Mouse (Mus musculus): Measurements from ENCODE around the gene Psmg4. TPM values are rescaled to one million over a fixed set of nuclear protein-coding genes. Genes with fewer than 3 reads are reported as not detected.

Gene Psmg4
- polyA plus RNA-seq, 1 experiment from 2014 or later = 67.4 TPM

DNA sequence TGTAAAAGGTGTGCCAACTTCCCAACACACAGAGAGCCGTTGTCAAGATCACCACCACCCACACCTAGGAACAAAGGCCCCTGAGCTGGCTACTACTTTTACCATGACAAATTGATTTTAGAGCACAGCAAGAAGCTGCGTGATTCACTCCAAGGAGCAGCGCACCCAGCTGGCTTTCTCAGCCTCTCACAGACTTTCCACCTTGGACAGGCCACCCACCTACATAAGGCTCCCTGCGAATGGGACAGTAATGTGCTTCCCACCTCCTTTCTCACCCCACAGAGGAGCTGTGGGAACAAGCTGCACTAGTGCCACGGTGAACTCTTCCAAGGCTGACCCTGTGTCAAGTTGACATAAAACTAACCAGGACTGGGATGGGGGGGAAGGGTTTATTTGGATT, 19.4 kb upstream of the Psmg4 start:
- Histone ChIP-seq H3K4me1 (ENCODE audit: insufficient read depth, low read length) (peaks cover 3% of the 10 kb centered on the region), H3K4me2 (replicated peaks; ENCODE audit: low read depth, low read length) (no peak overlapping the region), H3K9me3 (ENCODE audit: low read length) (no peaks in the 10 kb centered on the region), H3K27ac (ENCODE audit: low read length) (no peak overlapping the region), H3K4me3 (ENCODE audit: low read length) (no peak overlapping the region), H3K36me3 (ENCODE audit: insufficient read depth, low read length) (no peaks in the 10 kb centered on the region), H3K27me3 (ENCODE audit: insufficient read depth, low read length) (no peaks in the 10 kb centered on the region), H3K9ac (replicated peaks; ENCODE audit: low read length) (no peak overlapping the region)
- WGBS = 32% methylated on average over 5 of the region's 5 CpGs
- ATAC-seq (ENCODE audit: low FRiP score, low TSS enrichment) = no peak

DNA sequence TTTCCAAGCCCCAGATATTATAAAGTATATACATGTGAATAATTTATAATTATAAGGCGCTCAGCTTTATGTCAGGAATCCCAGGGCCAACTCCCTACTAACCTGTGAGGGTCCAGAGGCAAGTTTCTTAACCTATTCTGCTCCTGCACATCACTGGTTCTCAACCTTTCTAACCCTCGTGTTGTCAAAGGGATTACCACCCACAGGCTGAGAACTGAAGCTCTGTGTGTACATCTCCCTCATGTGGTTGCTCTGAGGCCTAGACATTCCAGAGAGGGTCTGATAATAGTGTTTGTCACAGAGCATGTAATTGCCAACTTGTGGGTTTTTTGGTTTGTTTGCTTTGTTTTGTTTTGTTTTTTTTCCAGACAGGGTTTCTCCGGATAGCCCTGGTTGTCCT, 15.8 kb upstream of the Psmg4 start:
- H3K9ac ChIP-seq (replicated peaks; ENCODE audit: low read length) = no peak overlapping the region
- no peak overlapping the region for H3K4me3 ChIP-seq (ENCODE audit: low read length)
- H3K4me1 ChIP-seq (ENCODE audit: insufficient read depth, low read length) = peaks cover 18% of the 10 kb centered on the region
- H3K27me3 ChIP-seq (ENCODE audit: insufficient read depth, low read length) = no peaks in the 10 kb centered on the region
- ATAC-seq (ENCODE audit: low FRiP score, low TSS enrichment) = no peak
- H3K36me3 ChIP-seq (ENCODE audit: insufficient read depth, low read length) = no peaks in the 10 kb centered on the region
- no peaks in the 10 kb centered on the region for H3K9me3 ChIP-seq (ENCODE audit: low read length)
- H3K4me2 ChIP-seq (replicated peaks; ENCODE audit: low read depth, low read length) = no peak overlapping the region
- 71% methylated on average over 3 of the region's 3 CpGs for WGBS
- H3K27ac ChIP-seq (ENCODE audit: low read length) = no peak overlapping the region

DNA sequence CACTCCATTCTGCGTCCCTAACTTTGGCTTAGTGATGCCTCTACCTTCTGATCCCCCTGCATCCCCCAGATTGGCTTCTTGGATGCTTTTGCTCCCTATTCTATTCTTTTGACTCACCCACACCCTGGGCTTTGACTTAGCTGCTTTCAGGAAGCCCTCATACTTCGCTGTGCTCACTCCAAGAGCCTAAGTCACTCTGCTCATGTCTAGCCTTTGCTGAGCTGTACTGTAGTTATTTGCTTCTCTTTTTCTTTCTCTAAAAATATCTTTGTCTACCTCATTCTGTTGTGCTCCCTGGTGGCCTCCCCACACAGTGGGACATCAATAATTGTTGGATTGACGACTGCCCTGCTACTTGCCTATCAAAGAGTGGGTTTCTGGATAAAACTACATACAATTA, 14.6 kb upstream of the Psmg4 start:
- no peak for ATAC-seq (ENCODE audit: low FRiP score, low TSS enrichment)
- no peaks in the 10 kb centered on the region for H3K27me3 ChIP-seq (ENCODE audit: insufficient read depth, low read length)
- no peaks in the 10 kb centered on the region for H3K36me3 ChIP-seq (ENCODE audit: insufficient read depth, low read length)
- peak overlapping the region; percentile 72; the same call in 1 of the 2 replicates for H3K4me2 ChIP-seq (replicated peaks; ENCODE audit: low read depth, low read length)
- peak overlapping the region; percentile 54; the same call in 1 of the 2 replicates for H3K4me3 ChIP-seq (ENCODE audit: low read length)
- no peak overlapping the region for H3K27ac ChIP-seq (ENCODE audit: low read length)
- H3K9ac ChIP-seq (replicated peaks; ENCODE audit: low read length) = no peak overlapping the region
- H3K4me1 ChIP-seq (ENCODE audit: insufficient read depth, low read length) = peaks cover 18% of the 10 kb centered on the region
- 84% methylated on average over 3 of the region's 3 CpGs for WGBS
- no peaks in the 10 kb centered on the region for H3K9me3 ChIP-seq (ENCODE audit: low read length)

DNA sequence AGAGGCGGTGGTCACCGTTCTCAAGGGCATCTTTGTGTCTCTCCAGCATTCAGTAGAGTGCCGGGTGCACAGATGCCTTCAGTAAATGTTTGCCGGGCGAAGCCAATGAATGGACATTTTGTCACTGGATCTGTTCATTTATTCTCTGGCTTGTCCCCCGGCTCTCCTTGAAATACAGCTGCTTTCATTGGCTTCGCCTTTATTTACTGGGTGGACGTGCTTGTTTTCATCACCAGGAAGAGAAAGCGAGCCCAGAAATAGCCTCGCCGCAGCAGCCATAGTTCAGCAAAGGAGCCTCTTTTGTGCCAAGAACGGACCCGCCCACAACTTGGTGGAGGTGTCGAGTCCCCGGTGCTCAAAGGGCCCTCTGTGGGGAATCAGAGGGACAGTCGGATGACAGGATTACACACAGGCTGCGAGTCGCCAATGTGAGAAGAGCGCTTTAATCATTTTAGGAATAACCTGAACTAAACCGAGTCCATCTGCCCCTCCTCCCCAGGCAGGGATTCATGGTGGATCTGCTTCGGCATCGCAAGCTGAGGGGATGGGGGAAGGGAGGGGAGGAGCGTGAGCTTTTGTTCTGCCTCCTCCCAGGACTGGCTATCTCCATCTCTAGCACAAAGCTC, 13.9 kb upstream of the Psmg4 start:
- Histone ChIP-seq H3K9ac (replicated peaks; ENCODE audit: low read length) (peak overlapping the region; percentile 75), H3K36me3 (ENCODE audit: insufficient read depth, low read length) (no peaks in the 10 kb centered on the region), H3K27me3 (ENCODE audit: insufficient read depth, low read length) (no peaks in the 10 kb centered on the region), H3K4me3 (ENCODE audit: low read length) (peak overlapping the region; percentile 54), H3K4me2 (replicated peaks; ENCODE audit: low read depth, low read length) (peak overlapping the region; percentile 72), H3K9me3 (ENCODE audit: low read length) (no peaks in the 10 kb centered on the region), H3K4me1 (ENCODE audit: insufficient read depth, low read length) (peaks cover 18% of the 10 kb centered on the region), H3K27ac (ENCODE audit: low read length) (peak overlapping the region; percentile 66; the same call in 1 of the 2 replicates)
- under 1% methylated on average over 23 of the region's 23 CpGs for whole genome bisulfite sequencing
- peak; percentile 70 for ATAC-seq (ENCODE audit: low FRiP score, low TSS enrichment)

DNA sequence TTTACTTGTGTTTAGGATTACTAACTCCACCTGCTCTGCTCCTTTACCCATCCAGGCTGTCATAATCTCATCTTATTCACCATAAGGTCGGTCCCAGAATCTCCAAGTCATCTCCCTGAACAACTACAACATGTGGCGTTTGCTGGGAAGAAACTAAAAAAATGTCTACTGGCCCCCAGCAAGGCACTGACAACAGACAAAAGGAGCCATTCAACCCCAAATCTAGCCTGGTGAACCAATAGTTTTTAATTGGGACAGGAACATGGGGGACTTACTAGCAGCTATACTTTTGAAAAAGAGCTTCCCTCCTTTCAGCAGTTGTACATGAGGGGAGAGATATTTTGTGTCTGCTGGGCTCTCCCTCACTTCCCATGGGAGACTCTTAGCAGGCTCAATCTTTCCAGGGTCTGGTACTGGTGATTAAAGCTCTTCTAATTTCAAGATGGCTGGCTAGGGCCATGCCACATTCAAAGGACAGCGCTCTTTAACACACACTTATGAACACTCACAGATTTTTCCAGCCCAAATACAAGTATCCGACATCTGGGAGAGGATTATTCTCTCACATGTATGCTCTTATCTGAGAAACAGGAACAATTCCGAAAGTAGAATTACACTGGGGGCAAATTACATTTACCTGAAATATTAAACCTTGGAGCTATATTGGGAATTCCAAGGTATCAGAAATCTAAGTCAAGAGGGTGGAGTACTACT, 13.1 kb upstream of the Psmg4 start:
- no peak for ATAC-seq (ENCODE audit: low FRiP score, low TSS enrichment)
- Histone ChIP-seq H3K4me1 (ENCODE audit: insufficient read depth, low read length) (peaks cover 20% of the 10 kb centered on the region), H3K9me3 (ENCODE audit: low read length) (no peaks in the 10 kb centered on the region), H3K27me3 (ENCODE audit: insufficient read depth, low read length) (no peaks in the 10 kb centered on the region), H3K4me2 (replicated peaks; ENCODE audit: low read depth, low read length) (peak overlapping the region; percentile 72), H3K9ac (replicated peaks; ENCODE audit: low read length) (peak overlapping the region; percentile 75), H3K27ac (ENCODE audit: low read length) (no peak overlapping the region), H3K36me3 (ENCODE audit: insufficient read depth, low read length) (no peaks in the 10 kb centered on the region), H3K4me3 (ENCODE audit: low read length) (peak overlapping the region; percentile 54)
- 71% methylated on average over 5 of the region's 5 CpGs for WGBS

DNA sequence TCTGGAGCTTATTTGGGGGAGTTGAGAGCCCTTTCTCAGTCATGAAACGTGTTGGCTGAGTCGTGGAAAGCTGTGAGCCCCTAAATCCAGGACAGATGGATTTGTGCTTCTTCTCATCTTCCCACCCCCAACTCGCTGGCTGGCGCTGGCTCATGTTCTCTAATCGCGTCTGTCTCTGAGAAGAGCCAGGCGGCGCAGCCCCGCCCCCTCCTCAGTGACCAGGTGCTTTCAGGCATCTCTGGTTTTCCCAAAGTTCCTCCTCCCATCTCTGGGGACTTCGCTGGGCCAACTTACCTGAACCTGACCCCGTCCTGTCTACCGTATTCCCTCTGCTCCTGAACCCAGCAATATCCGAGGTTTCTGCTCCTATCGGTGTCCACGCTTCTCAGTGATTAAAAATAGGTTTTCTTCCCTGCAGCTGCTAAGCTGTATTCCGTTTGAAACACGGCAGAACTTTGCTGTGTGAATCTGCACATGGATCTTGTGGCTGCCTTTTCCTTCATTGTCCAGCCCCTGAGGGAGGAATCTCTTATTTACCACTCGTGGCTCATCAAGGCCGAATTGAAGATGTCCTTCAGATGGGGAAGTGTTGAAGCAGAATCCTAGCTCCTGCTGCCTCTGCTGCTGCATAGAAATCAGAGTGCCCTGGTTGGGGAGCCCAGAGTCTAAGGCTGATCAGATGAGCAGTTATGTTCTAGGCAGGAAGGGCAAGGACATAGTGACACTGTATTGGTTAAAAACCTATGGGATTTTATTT, 12.3 kb upstream of the Psmg4 start:
- ATAC-seq (ENCODE audit: low FRiP score, low TSS enrichment) = no peak
- 16% methylated on average over 19 of the region's 19 CpGs for WGBS
- Histone ChIP-seq H3K4me1 (ENCODE audit: insufficient read depth, low read length) (peaks cover 21% of the 10 kb centered on the region), H3K9ac (replicated peaks; ENCODE audit: low read length) (peak overlapping the region; percentile 22; the same call in 1 of the 2 replicates), H3K36me3 (ENCODE audit: insufficient read depth, low read length) (no peaks in the 10 kb centered on the region), H3K4me2 (replicated peaks; ENCODE audit: low read depth, low read length) (peak overlapping the region; percentile 44), H3K27ac (ENCODE audit: low read length) (no peak overlapping the region), H3K4me3 (ENCODE audit: low read length) (peak overlapping the region; percentile 4), H3K9me3 (ENCODE audit: low read length) (no peaks in the 10 kb centered on the region), H3K27me3 (ENCODE audit: insufficient read depth, low read length) (no peaks in the 10 kb centered on the region)

DNA sequence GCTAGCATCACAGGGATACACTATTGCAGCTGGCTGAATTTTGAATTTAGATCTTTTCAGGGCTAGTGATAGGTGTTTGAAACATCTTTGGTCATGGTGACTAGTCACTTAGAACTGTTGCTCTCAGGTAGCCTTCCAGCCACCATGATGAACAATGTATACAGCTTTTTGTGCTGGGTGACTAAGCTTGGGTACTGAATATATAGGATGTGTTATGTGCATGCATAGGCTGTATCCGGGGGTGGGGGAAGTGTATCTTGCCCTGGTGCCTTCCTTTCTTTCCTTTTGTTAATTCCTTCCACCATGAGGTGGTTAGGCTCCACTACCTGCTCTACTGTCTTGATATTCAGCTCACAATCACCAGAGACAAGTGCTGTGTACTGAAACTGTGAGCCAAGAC, 11.3 kb upstream of the Psmg4 start:
- Histone ChIP-seq H3K27me3 (ENCODE audit: insufficient read depth, low read length) (no peaks in the 10 kb centered on the region), H3K36me3 (ENCODE audit: insufficient read depth, low read length) (no peaks in the 10 kb centered on the region), H3K9ac (replicated peaks; ENCODE audit: low read length) (no peak overlapping the region), H3K4me3 (ENCODE audit: low read length) (no peak overlapping the region), H3K27ac (ENCODE audit: low read length) (no peak overlapping the region), H3K9me3 (ENCODE audit: low read length) (no peaks in the 10 kb centered on the region), H3K4me1 (ENCODE audit: insufficient read depth, low read length) (peaks cover 22% of the 10 kb centered on the region), H3K4me2 (replicated peaks; ENCODE audit: low read depth, low read length) (no peak overlapping the region)
- no peak for ATAC-seq (ENCODE audit: low FRiP score, low TSS enrichment)
- 78% methylated on average over 1 of the region's 1 CpGs for WGBS

DNA sequence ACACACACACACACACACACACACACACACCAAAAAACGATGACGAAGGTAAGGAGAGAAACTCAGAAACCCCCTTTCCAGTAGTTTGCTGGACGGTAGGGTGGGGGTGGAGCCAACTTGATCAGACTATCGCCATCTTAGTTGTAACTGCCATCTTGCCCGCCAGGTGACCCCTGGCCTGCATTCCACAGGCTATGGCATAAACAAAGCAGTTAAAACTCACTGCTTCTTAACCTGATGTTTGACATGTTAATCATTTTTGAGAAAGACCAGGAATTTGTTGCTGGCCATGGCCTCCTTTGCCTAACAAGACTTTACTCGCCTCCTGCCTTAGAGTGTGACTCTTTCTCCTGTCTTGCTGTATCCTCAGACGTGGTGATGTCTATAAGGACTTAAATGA, 10.1 kb upstream of the Psmg4 start:
- no peaks in the 10 kb centered on the region for H3K36me3 ChIP-seq (ENCODE audit: insufficient read depth, low read length)
- no peak overlapping the region for H3K4me2 ChIP-seq (replicated peaks; ENCODE audit: low read depth, low read length)
- ATAC-seq (ENCODE audit: low FRiP score, low TSS enrichment) = no peak
- H3K4me1 ChIP-seq (ENCODE audit: insufficient read depth, low read length) = peaks cover 27% of the 10 kb centered on the region
- WGBS = 67% methylated on average over 7 of the region's 7 CpGs
- no peak overlapping the region for H3K9ac ChIP-seq (replicated peaks; ENCODE audit: low read length)
- no peaks in the 10 kb centered on the region for H3K27me3 ChIP-seq (ENCODE audit: insufficient read depth, low read length)
- H3K9me3 ChIP-seq (ENCODE audit: low read length) = no peaks in the 10 kb centered on the region
- H3K27ac ChIP-seq (ENCODE audit: low read length) = no peak overlapping the region
- no peak overlapping the region for H3K4me3 ChIP-seq (ENCODE audit: low read length)

DNA sequence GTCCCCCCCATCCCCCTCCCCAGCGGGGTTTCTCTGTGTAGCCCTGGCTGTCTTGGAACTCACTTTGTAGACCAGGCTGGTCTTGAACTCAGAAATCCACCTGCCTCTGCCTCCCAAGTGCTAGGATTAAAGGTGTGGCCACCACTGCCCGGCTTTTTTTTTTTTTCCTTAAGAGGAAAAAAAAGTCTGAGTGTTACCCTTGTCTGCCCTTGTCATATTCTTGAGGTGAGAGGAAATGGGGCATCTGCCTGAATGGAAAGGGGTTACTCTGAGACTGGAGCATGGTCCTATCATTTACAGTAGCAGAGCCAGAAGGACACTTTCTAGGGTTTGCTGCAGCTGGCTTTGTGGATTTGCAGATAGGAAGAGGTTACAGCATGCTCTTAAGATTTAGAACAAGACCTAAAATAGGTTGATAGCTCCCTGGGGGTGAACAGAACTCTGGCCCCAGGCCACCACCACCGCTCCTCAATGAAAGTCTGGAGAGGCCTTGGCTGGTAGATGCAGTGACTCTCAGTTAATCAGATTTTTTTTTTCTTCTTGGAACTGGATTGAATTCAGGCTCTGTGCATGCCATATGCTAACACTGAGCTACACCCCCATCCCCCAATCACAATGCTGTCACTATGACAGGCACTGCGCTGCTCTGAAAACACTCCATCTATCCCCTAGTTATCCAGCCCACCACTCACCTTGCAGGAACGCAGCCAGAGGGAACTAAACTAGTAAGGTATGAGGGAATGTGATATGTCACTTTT, 9.3 kb upstream of the Psmg4 start:
- ATAC-seq (ENCODE audit: low FRiP score, low TSS enrichment) = no peak
- WGBS = 87% methylated on average over 4 of the region's 5 CpGs

More for the DNA sequence above, 9.3 kb upstream of the Psmg4 start:
- no peaks in the 10 kb centered on the region for H3K36me3 ChIP-seq (ENCODE audit: insufficient read depth, low read length)
- peaks cover 24% of the 10 kb centered on the region for H3K4me1 ChIP-seq (ENCODE audit: insufficient read depth, low read length)
- no peaks in the 10 kb centered on the region for H3K27me3 ChIP-seq (ENCODE audit: insufficient read depth, low read length)
- H3K4me2 ChIP-seq (replicated peaks; ENCODE audit: low read depth, low read length) = no peak overlapping the region
- no peaks in the 10 kb centered on the region for H3K9me3 ChIP-seq (ENCODE audit: low read length)
- H3K9ac ChIP-seq (replicated peaks; ENCODE audit: low read length) = no peak overlapping the region
- no peak overlapping the region for H3K27ac ChIP-seq (ENCODE audit: low read length)
- no peak overlapping the region for H3K4me3 ChIP-seq (ENCODE audit: low read length)

Measured in kidney, embryonic 16.5 days (tissue).